Mouse (Mus musculus): ENCODE results near the gene Lgals2. TPM values are rescaled to one million over a fixed set of nuclear protein-coding genes. Genes with fewer than 3 reads are reported as not detected.
A peak's percentile ranks its signal among the peaks of the same experiment; 100 is the strongest.

Gene Lgals2
- polyA plus RNA-seq, 1 experiment from 2014 or later, result not detected

- Histone ChIP-seq H3K9me3 (no peaks in the 10 kb centered on the region), H3K9ac (no peak overlapping the region), H3K4me2 (replicated peaks) (no peak overlapping the region), H3K27me3 (replicated peaks) (peaks cover 51% of the 10 kb centered on the region), H3K27ac (no peak overlapping the region), H3K4me1 (peaks cover 22% of the 10 kb centered on the region), H3K4me3 (no peak overlapping the region), H3K36me3 (no peaks in the 10 kb centered on the region)
- no peak for ATAC-seq (ENCODE audit: low FRiP score, low read depth)
- WGBS, result 8% methylated on average over 6 of the region's 6 CpGs
These were observed 51.0 kb downstream of the Lgals2 start for GRCm38 (mm10) chr15:78804326-78804725.

DNA sequence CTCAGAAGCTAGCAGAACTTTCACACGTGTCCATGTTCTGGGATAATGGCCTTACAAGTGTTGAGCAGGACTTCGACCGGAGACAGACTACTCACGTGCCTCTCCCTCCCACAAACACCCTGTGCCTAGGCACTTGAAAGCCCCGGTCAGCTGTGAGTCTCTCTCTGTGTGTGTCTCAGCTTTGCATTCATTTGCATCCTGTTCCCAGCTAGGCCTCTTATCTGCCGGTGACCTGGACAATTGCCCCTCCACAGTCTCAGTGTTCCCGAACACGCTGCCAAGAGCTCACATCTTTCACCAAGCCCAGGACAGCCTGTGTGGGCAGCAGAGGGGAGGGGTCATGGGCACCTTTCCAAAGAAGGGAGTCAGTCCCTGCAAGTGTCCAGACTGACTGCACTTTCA, 51.8 kb downstream of the Lgals2 start:
- 2% methylated on average over 8 of the region's 8 CpGs for WGBS
- Histone ChIP-seq H3K4me3 (no peak overlapping the region), H3K27me3 (replicated peaks) (peaks cover 54% of the 10 kb centered on the region), H3K9me3 (no peaks in the 10 kb centered on the region), H3K9ac (no peak overlapping the region), H3K4me2 (replicated peaks) (peak overlapping the region; percentile 7; the same call in 1 of the 2 replicates), H3K4me1 (peaks cover 22% of the 10 kb centered on the region), H3K36me3 (no peaks in the 10 kb centered on the region), H3K27ac (no peak overlapping the region)
- ATAC-seq (ENCODE audit: low FRiP score, low read depth), result no peak

- peaks cover 22% of the 10 kb centered on the region for H3K4me1 ChIP-seq
- peak within 1 kb of the TSS; percentile 49 for H3K4me3 ChIP-seq
- no peaks in the 10 kb centered on the region for H3K9me3 ChIP-seq
- 1% methylated on average over 66 of the region's 70 CpGs for WGBS
- peak within 1 kb of the TSS; percentile 56 for H3K9ac ChIP-seq
- no peak within 1 kb of the TSS for H3K27ac ChIP-seq
- peaks cover 54% of the 10 kb centered on the region for H3K27me3 ChIP-seq (replicated peaks)
- ATAC-seq (ENCODE audit: low FRiP score, low read depth), result no peak
- no peaks in the 10 kb centered on the region for H3K36me3 ChIP-seq
- H3K4me2 ChIP-seq (replicated peaks), result peak within 1 kb of the TSS; percentile 81
These were observed 52.4 kb downstream of the Lgals2 start, which contains the start of gene Card10 for GRCm38 (mm10) chr15:78802776-78803391. TSS of gene Card10 (minus strand) at chr15:78803042.

DNA sequence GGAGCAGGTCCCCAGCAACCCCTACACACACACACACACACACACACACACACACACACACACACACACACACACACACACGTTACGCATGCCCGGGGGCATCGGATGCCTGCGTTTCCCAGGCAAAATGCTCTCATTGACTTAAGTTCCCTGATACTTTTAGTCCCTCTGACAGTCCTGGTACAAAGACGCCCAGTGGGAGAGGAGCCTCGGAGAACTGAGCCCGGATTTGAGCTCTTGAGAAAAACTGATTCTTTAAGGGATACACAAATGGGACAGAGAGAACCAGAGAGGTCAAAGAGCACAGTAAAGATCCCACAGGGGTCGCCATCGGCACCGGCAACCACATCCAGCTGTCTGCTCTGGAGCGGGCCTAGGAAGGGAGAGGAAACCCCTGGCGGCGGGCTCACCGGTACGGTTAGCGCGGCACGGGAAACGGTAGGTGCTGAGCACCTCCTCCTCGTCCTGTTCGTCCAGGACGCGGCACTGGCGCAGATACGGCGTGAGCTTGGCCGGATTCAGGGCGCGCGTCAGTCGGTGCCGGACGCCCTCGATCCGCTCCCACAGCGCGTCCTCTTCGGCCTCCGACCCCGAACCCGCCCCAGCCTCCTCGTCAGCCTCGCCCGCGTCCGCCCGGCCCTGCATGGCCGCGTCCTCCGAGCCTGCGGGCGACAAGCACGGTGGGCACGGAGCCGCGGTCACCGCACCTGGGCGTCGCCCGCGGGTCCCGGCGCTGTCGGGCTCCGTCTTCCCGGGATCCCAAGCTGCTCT, 53.2 kb downstream of the Lgals2 start:
- no peaks in the 10 kb centered on the region for H3K9me3 ChIP-seq
- WGBS, result 6% methylated on average over 67 of the region's 67 CpGs
- H3K27ac ChIP-seq, result no peak overlapping the region
- H3K4me1 ChIP-seq, result peaks cover 22% of the 10 kb centered on the region
- H3K4me2 ChIP-seq (replicated peaks), result peak overlapping the region; percentile 81
- H3K9ac ChIP-seq, result peak overlapping the region; percentile 56
- H3K4me3 ChIP-seq, result peak overlapping the region; percentile 49
- peaks cover 56% of the 10 kb centered on the region for H3K27me3 ChIP-seq (replicated peaks)
- H3K36me3 ChIP-seq, result no peaks in the 10 kb centered on the region
- ATAC-seq (ENCODE audit: low FRiP score, low read depth), result no peak

DNA sequence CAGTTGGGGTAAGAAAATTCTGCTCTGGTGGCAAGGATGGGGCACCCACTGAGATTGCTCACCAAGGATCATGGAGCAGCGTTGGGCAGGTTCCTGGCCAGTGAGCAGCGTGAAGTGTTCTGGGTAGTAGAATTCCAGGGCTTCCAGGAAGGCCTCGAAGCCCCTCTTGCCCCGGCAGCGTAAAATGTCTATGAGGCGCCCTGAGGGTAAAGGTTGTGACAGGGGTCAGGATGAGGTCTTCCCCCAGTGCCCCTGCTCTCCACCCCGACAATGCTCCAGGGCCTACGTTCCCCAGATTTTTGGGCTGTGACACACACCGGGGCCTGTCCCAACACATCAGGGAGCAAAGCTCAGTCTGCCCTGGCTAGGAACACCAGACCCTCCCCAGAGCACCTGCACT, 53.8 kb downstream of the Lgals2 start:
- H3K9ac ChIP-seq, result no peak overlapping the region
- 71% methylated on average over 9 of the region's 9 CpGs for WGBS
- peak overlapping the region; percentile 81 for H3K4me2 ChIP-seq (replicated peaks)
- H3K9me3 ChIP-seq, result no peaks in the 10 kb centered on the region
- peaks cover 24% of the 10 kb centered on the region for H3K4me1 ChIP-seq
- H3K27me3 ChIP-seq (replicated peaks), result peaks cover 56% of the 10 kb centered on the region
- H3K36me3 ChIP-seq, result no peaks in the 10 kb centered on the region
- no peak for ATAC-seq (ENCODE audit: low FRiP score, low read depth)
- H3K27ac ChIP-seq, result no peak overlapping the region
- peak overlapping the region; percentile 49; the same call in 1 of the 2 replicates for H3K4me3 ChIP-seq

Small RNA genes within 50 kb of the gene (microRNA-seq; reads per million reads assigned to microRNA genes)
- gene Mir6955, result not detected

Other genes with a start within 250 kb of the Lgals2 start
- 1.9 and 2.0 TPM in 2 replicates for gene Elfn2, start 136.8 kb downstream of the Lgals2 start, polyA plus RNA-seq (2016; fragmentation: Nextera tagmentation; extraction: Ambion mirVana)
- gene Mfng, start 82.1 kb downstream of the Lgals2 start, polyA plus RNA-seq (2016; fragmentation: Nextera tagmentation; extraction: Ambion mirVana), result 65.3 and 72.9 TPM in 2 replicates
- gene Card10, start 52.5 kb downstream of the Lgals2 start, polyA plus RNA-seq (2016; fragmentation: Nextera tagmentation; extraction: Ambion mirVana), result 2.8 and 3.4 TPM in 2 replicates
- 14.9 and 17.6 TPM in 2 replicates for gene Cdc42ep1, start 12.9 kb downstream of the Lgals2 start, polyA plus RNA-seq (2016; fragmentation: Nextera tagmentation; extraction: Ambion mirVana)
- 55.6 and 57.5 TPM in 2 replicates for gene Gga1, start 21.7 kb upstream of the Lgals2 start, polyA plus RNA-seq (2016; fragmentation: Nextera tagmentation; extraction: Ambion mirVana)
- gene Gm49510, start 44.1 kb upstream of the Lgals2 start, polyA plus RNA-seq (2016; fragmentation: Nextera tagmentation; extraction: Ambion mirVana), result 0.28 and 0.32 TPM in 2 replicates
- gene Sh3bp1, start 44.2 kb upstream of the Lgals2 start, polyA plus RNA-seq (2016; fragmentation: Nextera tagmentation; extraction: Ambion mirVana), result 9.6 and 10.0 TPM in 2 replicates
- 44.6 and 47.1 TPM in 2 replicates for gene Pdxp, start 58.4 kb upstream of the Lgals2 start, polyA plus RNA-seq (2016; fragmentation: Nextera tagmentation; extraction: Ambion mirVana)
- gene Lgals1, start 71.2 kb upstream of the Lgals2 start, polyA plus RNA-seq (2016; fragmentation: Nextera tagmentation; extraction: Ambion mirVana), result 327 and 328 TPM in 2 replicates
- 58.4 and 62.4 TPM in 2 replicates for gene Nol12, start 79.4 kb upstream of the Lgals2 start, polyA plus RNA-seq (2016; fragmentation: Nextera tagmentation; extraction: Ambion mirVana)
- gene Triobp, start 92.2 kb upstream of the Lgals2 start, polyA plus RNA-seq (2016; fragmentation: Nextera tagmentation; extraction: Ambion mirVana), result 35.2 and 42.0 TPM in 2 replicates
- 487 and 528 TPM in 2 replicates for gene H1f0, start 172.9 kb upstream of the Lgals2 start, polyA plus RNA-seq (2016; fragmentation: Nextera tagmentation; extraction: Ambion mirVana)
- not detected in 2 replicates for gene Galr3, start 186.4 kb upstream of the Lgals2 start, polyA plus RNA-seq (2016; fragmentation: Nextera tagmentation; extraction: Ambion mirVana)
- 62.5 and 64.2 TPM in 2 replicates for gene Ankrd54, start 207.4 kb upstream of the Lgals2 start, polyA plus RNA-seq (2016; fragmentation: Nextera tagmentation; extraction: Ambion mirVana)
- 197 and 205 TPM in 2 replicates for gene Eif3l, start 219.7 kb upstream of the Lgals2 start, polyA plus RNA-seq (2016; fragmentation: Nextera tagmentation; extraction: Ambion mirVana)